Mouse (Mus musculus) MEL (cell line): Measurements from ENCODE around the gene Mgll.

ENCODE experiments used
- CTCF ChIP-seq, 3 experiments: IDR thresholded peaks in 2 of 3; conservative IDR thresholded peaks in 1 of 3; 2 replicates each; pipeline ENCODE4 v1.5.1; 2011 to 2012; ENCODE audit warnings: low read length in 3 of 3, low read depth in 2 of 3, mild to moderate bottlenecking in 2 of 3, improper control_type of control experiment in 1 of 3, inconsistent platforms in 1 of 3, mixed read lengths in 1 of 3, moderate library complexity in 1 of 3; ENCODE audit not compliant: control insufficient read depth in 1 of 3, insufficient read depth in 1 of 3, poor library complexity in 1 of 3, severe bottlenecking in 1 of 3
- UBTF ChIP-seq: IDR thresholded peaks from 2 replicates; pipeline ENCODE4 v1.6.1; 2012; ENCODE audit warnings: low read depth, mild to moderate bottlenecking, inconsistent platforms, low read length, improper control_type of control experiment, moderate library complexity, borderline replicate concordance; ENCODE audit not compliant: insufficient read depth

DNA sequence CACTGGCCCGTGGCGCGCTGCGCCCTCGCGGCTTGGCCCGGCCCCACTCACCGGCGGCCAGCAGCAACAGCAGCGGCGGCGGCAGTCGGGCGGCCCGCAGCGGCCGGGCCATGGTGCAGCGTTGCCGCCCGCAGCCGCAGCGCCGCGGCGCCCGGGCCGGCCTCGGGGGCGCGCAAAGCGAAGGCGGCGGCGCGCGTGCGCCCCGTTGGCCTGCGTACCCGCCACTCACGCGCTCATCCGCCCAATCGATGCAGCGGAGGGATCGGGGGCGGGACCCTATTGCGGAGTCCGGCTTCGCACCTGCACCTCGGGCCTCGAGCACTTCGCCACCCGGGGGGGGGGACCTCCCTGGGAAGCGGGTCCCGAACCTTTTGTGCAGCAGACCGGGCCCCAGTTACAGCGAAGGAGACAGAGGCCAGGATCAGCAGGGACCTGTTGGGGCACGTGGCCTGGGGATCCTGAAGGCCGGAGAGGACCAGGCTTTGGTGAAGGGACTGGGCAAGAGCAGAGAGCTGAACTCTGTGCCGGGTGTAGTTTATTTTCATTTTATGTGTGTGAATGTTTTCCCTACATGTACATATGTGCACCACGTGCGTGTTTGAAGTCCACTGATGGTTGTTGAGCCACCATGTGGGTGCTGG, 150.8 kb downstream of the Mgll start, which contains the start of gene Podxl2:
- no peak for TF ChIP-seq UBTF
- TF ChIP-seq CTCF (IDR thresholded peaks at IDR 0.05 in 2 of 3, conservative IDR thresholded peaks at IDR 0.05 in 1 of 3; ENCODE audit: control insufficient read depth in 1 of 3, insufficient read depth in 1 of 3, low read depth in 2 of 3, low read length in 3 of 3, poor library complexity in 1 of 3, severe bottlenecking in 1 of 3), result no peak
